ENCODE assay signal across 8 mouse cellular contexts in genomic region chr3:131703134-131703533, GRCm38 (mm10).
DNase-seq lines count a peak whose midpoint lies in the region; ATAC-seq lines count a peak whose summit lies in the region.

No protein-coding gene starts in this region.

- peak; percentile 6 for DNase-seq in cerebellum, adult 8-10 months
- peak; percentile 17 for DNase-seq in layer of hippocampus, adult 11-12 months (ENCODE audit: low spot score)
- DNase-seq in layer of hippocampus, adult 9-11 months, result no peak
- peak; percentile 75 for DNase-seq in adipocyte (ENCODE audit: low spot score)
- peak; percentile 63 for DNase-seq in kidney, postnatal 10 days
- no peak for DNase-seq in spleen, postnatal 36 days (ENCODE audit: low spot score in 2 of 2)

- no peak; the same call in 1 of the 2 replicates for ATAC-seq in cerebellum, adult (ENCODE audit: insufficient number of reproducible peaks, low FRiP score, low TSS enrichment)
- no peak for ATAC-seq in activated CD4-positive, CD25-positive, alpha-beta regulatory T cell, adult 4 months

Comparison
In these comparisons a context has a peak if more than half of its experiments do, and no peak if none do; other contexts are left out.
1. DNase-seq: peak in cerebellum, adult 8-10 months (single experiment), layer of hippocampus, adult 11-12 months (single experiment), adipocyte (single experiment) and kidney, postnatal 10 days (single experiment); none in layer of hippocampus, adult 9-11 months (single experiment) and spleen, postnatal 36 days (0 of 2).